Mouse (Mus musculus): ENCODE data around the gene Rora. TPM values are rescaled to one million over a fixed set of nuclear protein-coding genes. Genes with fewer than 3 reads are reported as not detected.

Gene Rora
- polyA plus RNA-seq, 1 experiment from 2014 or later = 12.3 TPM

DNA sequence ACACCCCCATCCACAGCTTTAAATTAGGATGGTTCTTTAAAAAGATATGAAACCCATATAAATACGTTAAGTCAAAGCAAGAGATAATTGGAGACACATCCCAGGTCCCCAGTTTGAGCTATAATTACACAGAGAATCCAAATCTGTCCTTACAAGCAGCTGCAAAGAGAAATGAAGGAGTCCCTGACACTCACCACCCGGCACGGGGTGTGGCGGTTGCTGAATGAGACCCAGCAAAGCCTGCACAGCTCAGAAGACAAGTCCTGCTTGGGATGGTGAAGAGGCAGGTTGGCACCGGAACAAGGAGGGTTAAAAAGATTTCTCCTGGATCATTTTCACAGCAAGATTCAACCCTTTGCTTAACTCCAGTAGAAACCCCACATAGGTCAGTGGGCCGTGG, 272.8 kb downstream of the Rora start:
- ATAC-seq (ENCODE audit: low read depth) (no peak), DNase-seq (ENCODE audit: low spot score) (no peak)
- H3K27me3 ChIP-seq (replicated peaks; ENCODE audit: control insufficient read depth, insufficient read depth, low read length) = no peaks in the 10 kb centered on the region
- H3K4me3 ChIP-seq (ENCODE audit: low read depth, low read length) = no peak overlapping the region
- H3K4me2 ChIP-seq (ENCODE audit: low read depth, low read length) = no peak overlapping the region
- no peak overlapping the region for H3K27ac ChIP-seq (replicated peaks; ENCODE audit: low read depth, low read length)
- no peaks in the 10 kb centered on the region for H3K4me1 ChIP-seq (ENCODE audit: control insufficient read depth, insufficient read depth, low read length)
- H3K36me3 ChIP-seq (ENCODE audit: control insufficient read depth, insufficient read depth, low read length) = no peaks in the 10 kb centered on the region
- H3K9ac ChIP-seq (ENCODE audit: low read depth, low read length) = no peak overlapping the region
- no peaks in the 10 kb centered on the region for H3K9me3 ChIP-seq (ENCODE audit: control insufficient read depth, low read length)
- 93% methylated on average over 6 of the region's 6 CpGs for WGBS

DNA sequence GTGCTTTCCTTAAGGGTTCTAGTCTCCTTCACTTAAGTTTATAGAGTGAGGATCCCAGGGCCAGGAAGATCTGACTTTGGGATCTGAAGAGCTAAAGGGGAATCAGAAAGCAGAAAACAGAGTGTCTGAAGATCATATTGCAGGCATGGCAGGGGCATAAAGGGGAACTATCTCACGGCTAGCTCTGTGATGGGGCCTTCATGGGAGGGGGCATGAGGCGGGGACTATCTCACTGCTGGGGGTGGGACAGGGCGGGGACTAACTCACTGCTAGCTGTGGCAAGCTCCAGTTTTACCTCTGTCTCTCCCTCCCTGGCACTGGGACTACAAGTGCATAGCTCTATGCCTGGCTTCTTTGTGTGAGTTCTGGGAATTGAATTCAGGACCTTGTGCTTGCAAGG, 279.6 kb downstream of the Rora start:
- Histone ChIP-seq H3K4me1 (ENCODE audit: control insufficient read depth, insufficient read depth, low read length) (no peaks in the 10 kb centered on the region), H3K36me3 (ENCODE audit: control insufficient read depth, insufficient read depth, low read length) (no peaks in the 10 kb centered on the region), H3K4me3 (ENCODE audit: low read depth, low read length) (no peak overlapping the region), H3K27ac (replicated peaks; ENCODE audit: low read depth, low read length) (no peak overlapping the region), H3K9me3 (ENCODE audit: control insufficient read depth, low read length) (no peaks in the 10 kb centered on the region), H3K9ac (ENCODE audit: low read depth, low read length) (no peak overlapping the region), H3K4me2 (ENCODE audit: low read depth, low read length) (no peak overlapping the region), H3K27me3 (replicated peaks; ENCODE audit: control insufficient read depth, insufficient read depth, low read length) (no peaks in the 10 kb centered on the region)
- no peak for DNase-seq (ENCODE audit: low spot score)
- no peak for ATAC-seq (ENCODE audit: low read depth)
- 44% methylated on average over 2 of the region's 3 CpGs for WGBS

DNA sequence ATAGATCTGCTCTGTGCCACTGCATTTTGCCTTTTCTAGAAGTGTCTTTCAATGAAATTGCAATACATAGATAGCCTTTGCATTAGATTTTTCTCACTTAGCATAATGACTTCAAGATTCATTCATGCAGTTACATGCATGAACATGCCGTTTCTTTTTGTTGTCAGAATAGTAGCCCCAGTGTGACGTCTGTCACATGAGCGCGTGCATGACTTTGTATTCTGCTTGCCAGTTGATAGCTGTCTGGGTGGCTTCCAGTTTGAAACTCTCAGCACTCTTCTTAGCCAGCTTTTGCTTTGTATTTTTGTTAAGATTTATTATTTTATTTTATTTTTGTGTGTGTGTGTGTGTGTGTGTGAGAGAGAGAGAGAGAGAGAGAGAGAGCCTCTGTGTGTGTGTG, 280.7 kb downstream of the Rora start:
- H3K27me3 ChIP-seq (replicated peaks; ENCODE audit: control insufficient read depth, insufficient read depth, low read length) = no peaks in the 10 kb centered on the region
- WGBS = 57% methylated on average over 4 of the region's 4 CpGs
- no peak overlapping the region for H3K9ac ChIP-seq (ENCODE audit: low read depth, low read length)
- no peak overlapping the region for H3K4me2 ChIP-seq (ENCODE audit: low read depth, low read length)
- H3K27ac ChIP-seq (replicated peaks; ENCODE audit: low read depth, low read length) = no peak overlapping the region
- no peak for ATAC-seq (ENCODE audit: low read depth)
- no peak for DNase-seq (ENCODE audit: low spot score)
- H3K4me3 ChIP-seq (ENCODE audit: low read depth, low read length) = no peak overlapping the region
- H3K36me3 ChIP-seq (ENCODE audit: control insufficient read depth, insufficient read depth, low read length) = no peaks in the 10 kb centered on the region
- H3K9me3 ChIP-seq (ENCODE audit: control insufficient read depth, low read length) = no peaks in the 10 kb centered on the region
- no peaks in the 10 kb centered on the region for H3K4me1 ChIP-seq (ENCODE audit: control insufficient read depth, insufficient read depth, low read length)

DNA sequence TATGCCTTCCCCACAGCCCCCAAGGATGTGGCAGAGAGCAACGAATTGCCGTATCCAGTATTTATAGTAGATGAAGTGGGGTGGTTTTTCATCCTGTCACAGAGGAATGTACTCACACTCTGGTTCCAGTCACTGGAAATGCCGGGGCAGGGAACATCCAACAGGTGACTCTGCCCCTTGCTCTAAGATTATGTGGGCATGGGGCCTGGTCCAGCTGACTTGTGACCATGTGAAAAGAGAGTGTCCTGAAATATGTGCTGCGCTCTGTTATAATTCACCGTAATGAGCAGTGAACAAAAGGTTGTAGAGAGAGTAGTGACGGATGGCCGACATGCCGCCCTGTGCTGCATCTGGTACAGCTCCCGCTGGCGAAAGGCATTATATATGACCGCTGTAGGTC, 282.0 kb downstream of the Rora start:
- no peak for DNase-seq (ENCODE audit: low spot score)

DNA sequence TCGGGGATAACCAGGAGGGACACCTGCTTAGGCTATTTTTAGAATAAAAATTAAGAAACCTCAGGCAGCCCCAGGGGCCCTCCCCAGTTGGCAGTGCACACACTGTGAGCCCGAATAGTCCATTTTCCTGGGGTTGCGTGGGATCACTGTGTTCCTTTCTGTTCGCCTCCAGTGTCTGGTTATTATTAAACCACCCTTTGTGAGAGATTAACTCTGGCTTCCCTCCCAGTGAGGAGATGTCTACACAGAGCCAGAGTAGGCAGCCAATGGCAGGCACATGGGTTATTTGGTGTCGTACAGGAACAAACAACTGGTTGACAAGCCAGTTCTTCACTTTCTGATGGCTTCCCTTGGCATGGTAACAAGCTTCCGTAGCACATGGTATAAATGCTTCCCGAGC, 287.5 kb downstream of the Rora start:
- Histone ChIP-seq H3K4me2 (ENCODE audit: low read depth, low read length) (no peak overlapping the region), H3K9me3 (ENCODE audit: control insufficient read depth, low read length) (no peaks in the 10 kb centered on the region), H3K27ac (replicated peaks; ENCODE audit: low read depth, low read length) (no peak overlapping the region), H3K4me3 (ENCODE audit: low read depth, low read length) (no peak overlapping the region), H3K9ac (ENCODE audit: low read depth, low read length) (no peak overlapping the region), H3K36me3 (ENCODE audit: control insufficient read depth, insufficient read depth, low read length) (no peaks in the 10 kb centered on the region), H3K4me1 (ENCODE audit: control insufficient read depth, insufficient read depth, low read length) (peaks cover 28% of the 10 kb centered on the region), H3K27me3 (replicated peaks; ENCODE audit: control insufficient read depth, insufficient read depth, low read length) (no peaks in the 10 kb centered on the region)
- 42% methylated on average over 7 of the region's 7 CpGs for WGBS
- ATAC-seq (ENCODE audit: low read depth) (peak; percentile 13; the same call in 1 of the 2 replicates), DNase-seq (ENCODE audit: low spot score) (peak; percentile 66)

More for the DNA sequence above, 282.0 kb downstream of the Rora start:
- no peak overlapping the region for H3K27ac ChIP-seq (replicated peaks; ENCODE audit: low read depth, low read length)
- H3K4me3 ChIP-seq (ENCODE audit: low read depth, low read length) = no peak overlapping the region
- no peaks in the 10 kb centered on the region for H3K36me3 ChIP-seq (ENCODE audit: control insufficient read depth, insufficient read depth, low read length)
- 88% methylated on average over 11 of the region's 11 CpGs for WGBS
- ATAC-seq (ENCODE audit: low read depth) = no peak
- H3K27me3 ChIP-seq (replicated peaks; ENCODE audit: control insufficient read depth, insufficient read depth, low read length) = no peaks in the 10 kb centered on the region
- H3K9ac ChIP-seq (ENCODE audit: low read depth, low read length) = no peak overlapping the region
- no peaks in the 10 kb centered on the region for H3K9me3 ChIP-seq (ENCODE audit: control insufficient read depth, low read length)
- no peak overlapping the region for H3K4me2 ChIP-seq (ENCODE audit: low read depth, low read length)
- peaks cover 1% of the 10 kb centered on the region; the same call in 1 of the 2 replicates for H3K4me1 ChIP-seq (ENCODE audit: control insufficient read depth, insufficient read depth, low read length)

DNA sequence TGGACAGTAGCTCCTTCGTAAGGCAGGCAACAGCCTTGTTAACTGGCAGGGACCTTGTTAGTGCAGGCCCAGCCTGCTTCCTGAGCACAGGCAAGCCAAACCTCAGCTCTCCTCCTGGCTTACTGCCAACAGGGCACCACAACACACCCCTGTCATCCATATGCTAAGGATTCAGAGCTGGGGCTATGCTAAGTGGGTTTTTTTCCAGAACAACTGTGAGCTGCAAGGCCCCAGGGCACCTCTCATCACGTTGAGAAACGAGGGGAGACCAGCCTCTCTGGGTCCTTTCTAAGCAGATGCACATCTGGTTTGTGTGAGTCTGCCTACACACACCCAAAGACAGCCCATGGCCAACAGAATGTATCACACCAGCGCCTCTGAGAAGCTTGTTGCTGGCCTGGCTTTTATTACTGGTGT, 289.0 kb downstream of the Rora start:
- Histone ChIP-seq H3K9ac (ENCODE audit: low read depth, low read length) (no peak overlapping the region), H3K4me2 (ENCODE audit: low read depth, low read length) (no peak overlapping the region), H3K27ac (replicated peaks; ENCODE audit: low read depth, low read length) (peak overlapping the region; percentile 34; the same call in 1 of the 2 replicates), H3K36me3 (ENCODE audit: control insufficient read depth, insufficient read depth, low read length) (no peaks in the 10 kb centered on the region), H3K27me3 (replicated peaks; ENCODE audit: control insufficient read depth, insufficient read depth, low read length) (no peaks in the 10 kb centered on the region), H3K4me3 (ENCODE audit: low read depth, low read length) (no peak overlapping the region), H3K9me3 (ENCODE audit: control insufficient read depth, low read length) (no peaks in the 10 kb centered on the region), H3K4me1 (ENCODE audit: control insufficient read depth, insufficient read depth, low read length) (peaks cover 34% of the 10 kb centered on the region)
- ATAC-seq (ENCODE audit: low read depth) = peak; percentile 92
- peak; percentile 94 for DNase-seq (ENCODE audit: low spot score)
- WGBS = 15% methylated on average over 4 of the region's 4 CpGs

DNA sequence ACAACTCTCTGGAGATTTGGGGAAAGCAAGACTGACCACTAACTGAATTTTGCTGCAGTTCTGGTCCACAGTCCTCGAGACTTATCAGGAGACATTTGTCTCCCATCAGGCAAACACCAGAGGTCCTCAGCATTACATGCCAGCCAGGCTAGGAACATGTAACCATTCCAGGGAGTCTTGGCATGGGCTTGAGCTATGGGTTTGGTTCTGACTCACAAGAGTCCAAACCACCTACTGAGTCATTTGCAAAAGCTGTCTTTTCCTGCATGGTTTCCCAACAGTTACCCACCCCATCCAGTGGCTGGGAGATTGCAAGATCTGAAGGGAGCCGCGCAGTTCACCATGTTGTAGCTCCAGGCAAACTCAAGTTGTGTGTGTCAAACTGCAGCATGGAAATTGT, 290.4 kb downstream of the Rora start:
- no peak overlapping the region for H3K9ac ChIP-seq (ENCODE audit: low read depth, low read length)
- no peaks in the 10 kb centered on the region for H3K27me3 ChIP-seq (replicated peaks; ENCODE audit: control insufficient read depth, insufficient read depth, low read length)
- H3K4me2 ChIP-seq (ENCODE audit: low read depth, low read length) = no peak overlapping the region
- DNase-seq (ENCODE audit: low spot score) (no peak), ATAC-seq (ENCODE audit: low read depth) (no peak)
- no peaks in the 10 kb centered on the region for H3K9me3 ChIP-seq (ENCODE audit: control insufficient read depth, low read length)
- 94% methylated on average over 3 of the region's 3 CpGs for WGBS
- H3K27ac ChIP-seq (replicated peaks; ENCODE audit: low read depth, low read length) = no peak overlapping the region
- H3K4me1 ChIP-seq (ENCODE audit: control insufficient read depth, insufficient read depth, low read length) = peaks cover 36% of the 10 kb centered on the region
- H3K4me3 ChIP-seq (ENCODE audit: low read depth, low read length) = no peak overlapping the region
- H3K36me3 ChIP-seq (ENCODE audit: control insufficient read depth, insufficient read depth, low read length) = no peaks in the 10 kb centered on the region

DNA sequence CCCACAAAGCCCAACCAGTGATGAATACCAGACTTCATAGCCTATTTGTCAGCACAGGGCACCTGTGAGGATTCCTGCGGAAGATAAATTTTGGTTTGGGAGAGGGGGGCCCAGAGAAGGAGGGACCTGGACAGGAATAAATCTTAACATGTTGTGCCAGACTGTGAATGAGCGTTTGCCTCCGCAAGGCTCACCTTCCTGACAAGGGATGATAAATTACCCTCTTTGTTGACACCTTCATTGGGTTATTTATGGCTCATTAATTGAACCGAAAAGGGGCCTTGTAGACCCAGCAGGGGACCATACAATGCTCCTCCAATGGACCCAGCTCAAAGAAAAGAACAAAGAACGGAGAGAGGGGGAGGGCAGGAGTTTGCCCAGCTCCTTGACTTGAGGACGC, 294.1 kb downstream of the Rora start:
- no peak overlapping the region for H3K4me3 ChIP-seq (ENCODE audit: low read depth, low read length)
- WGBS = 54% methylated on average over 6 of the region's 6 CpGs
- DNase-seq (ENCODE audit: low spot score) = no peak
- no peaks in the 10 kb centered on the region for H3K27me3 ChIP-seq (replicated peaks; ENCODE audit: control insufficient read depth, insufficient read depth, low read length)
- ATAC-seq (ENCODE audit: low read depth) = no peak
- no peaks in the 10 kb centered on the region for H3K9me3 ChIP-seq (ENCODE audit: control insufficient read depth, low read length)
- H3K27ac ChIP-seq (replicated peaks; ENCODE audit: low read depth, low read length) = no peak overlapping the region
- H3K36me3 ChIP-seq (ENCODE audit: control insufficient read depth, insufficient read depth, low read length) = no peaks in the 10 kb centered on the region
- peaks cover 14% of the 10 kb centered on the region for H3K4me1 ChIP-seq (ENCODE audit: control insufficient read depth, insufficient read depth, low read length)
- no peak overlapping the region for H3K4me2 ChIP-seq (ENCODE audit: low read depth, low read length)
- H3K9ac ChIP-seq (ENCODE audit: low read depth, low read length) = no peak overlapping the region

DNA sequence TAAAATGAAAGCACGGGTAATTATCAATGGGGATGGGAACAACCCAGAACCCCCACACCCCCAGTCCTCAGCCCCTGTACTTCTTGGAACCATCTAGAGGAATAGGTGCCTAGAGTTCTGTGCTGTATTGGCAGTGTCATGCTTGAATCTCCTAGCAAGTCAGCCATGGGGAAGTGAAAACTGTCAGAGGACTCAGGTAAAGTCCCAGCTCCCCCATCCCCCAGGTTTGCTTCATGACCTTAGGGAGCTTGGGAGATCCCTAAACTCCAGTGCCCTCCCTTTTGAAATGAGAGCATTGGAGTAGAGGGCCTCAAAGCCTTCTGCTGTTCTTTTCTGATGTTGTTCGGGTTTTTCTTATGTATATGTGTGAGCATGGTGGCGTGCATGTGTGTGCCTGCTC, 294.6 kb downstream of the Rora start:
- Histone ChIP-seq H3K4me2 (ENCODE audit: low read depth, low read length) (no peak overlapping the region), H3K4me3 (ENCODE audit: low read depth, low read length) (no peak overlapping the region), H3K9ac (ENCODE audit: low read depth, low read length) (no peak overlapping the region), H3K27me3 (replicated peaks; ENCODE audit: control insufficient read depth, insufficient read depth, low read length) (no peaks in the 10 kb centered on the region), H3K9me3 (ENCODE audit: control insufficient read depth, low read length) (no peaks in the 10 kb centered on the region), H3K27ac (replicated peaks; ENCODE audit: low read depth, low read length) (no peak overlapping the region), H3K36me3 (ENCODE audit: control insufficient read depth, insufficient read depth, low read length) (no peaks in the 10 kb centered on the region), H3K4me1 (ENCODE audit: control insufficient read depth, insufficient read depth, low read length) (peaks cover 10% of the 10 kb centered on the region; the same call in 1 of the 2 replicates)
- DNase-seq (ENCODE audit: low spot score) (no peak), ATAC-seq (ENCODE audit: low read depth) (no peak)
- WGBS = 88% methylated on average over 3 of the region's 3 CpGs
